Mouse (Mus musculus) T-helper 17 cell (primary cell): ENCODE results near the gene Hesx1.
"Not testable (repeated sequence)": the region's sequence is repeated elsewhere in the genome, so short reads cannot be mapped to it uniquely, and the experiment has no call there.

ENCODE experiments used
- in situ Hi-C, 2 experiments: fragments of 300-600 bp; cut with MboI, MseI; formaldehyde crosslinking; loops; 1 replicate in 1 of 2; 2 replicates in 1 of 2; pipeline ENCODE4 v1.15.1; 2025; ENCODE audit warnings: high pct_unique_total_duplicates in 2 of 2

Hesx1 gene

DNA sequence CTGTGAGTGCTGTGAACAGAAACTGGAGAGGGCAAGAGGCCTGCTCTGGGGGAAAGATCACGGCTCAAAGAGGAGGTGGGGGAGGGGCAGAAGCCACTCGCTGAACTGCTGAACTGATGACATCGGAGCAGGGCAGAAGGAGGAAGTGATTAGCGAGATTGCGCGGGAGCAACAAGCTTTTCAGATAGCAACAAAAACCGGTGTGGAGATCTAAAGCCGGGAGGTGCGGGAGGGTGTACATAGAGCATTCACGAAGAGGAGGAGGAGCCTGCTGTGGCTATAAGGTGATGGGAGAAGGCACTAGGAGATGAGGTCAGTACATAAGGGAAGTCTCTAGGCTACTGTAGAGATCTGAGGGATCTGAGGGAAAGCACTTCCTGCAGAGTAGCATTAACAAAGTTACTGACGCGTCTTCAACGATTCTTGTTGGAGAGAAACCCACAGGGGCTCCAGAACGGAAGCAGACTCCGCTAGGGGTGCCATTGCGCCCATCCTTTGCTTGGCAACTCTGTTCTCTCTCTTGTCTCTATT lies at the start of gene Hesx1:
Hesx1 (plus strand) TSS at position 206 of the 531 bp plus-strand sequence.
- in situ Hi-C loops, result no loop called here

DNA sequence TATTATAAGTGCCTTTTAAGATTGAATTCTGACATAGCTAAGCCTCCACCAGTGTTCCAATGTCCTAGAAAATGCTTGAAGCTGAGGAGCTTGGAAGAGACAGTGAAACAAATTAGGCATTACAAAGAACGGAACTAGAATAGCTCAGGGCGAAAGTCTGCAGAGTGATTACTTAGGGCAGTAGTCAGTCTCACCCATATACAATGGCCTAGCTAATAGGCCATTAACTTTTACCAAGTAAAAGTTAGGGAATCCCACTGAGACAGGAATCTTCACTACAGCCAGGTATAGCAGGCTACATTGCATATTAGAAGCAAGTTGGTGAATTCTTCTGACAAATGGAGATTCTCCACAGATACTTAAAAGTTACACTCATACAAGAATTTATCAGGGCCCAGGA lies 38.1 kb upstream of the Hesx1 start:
- in situ Hi-C loops, result not testable (repeated sequence)

DNA sequence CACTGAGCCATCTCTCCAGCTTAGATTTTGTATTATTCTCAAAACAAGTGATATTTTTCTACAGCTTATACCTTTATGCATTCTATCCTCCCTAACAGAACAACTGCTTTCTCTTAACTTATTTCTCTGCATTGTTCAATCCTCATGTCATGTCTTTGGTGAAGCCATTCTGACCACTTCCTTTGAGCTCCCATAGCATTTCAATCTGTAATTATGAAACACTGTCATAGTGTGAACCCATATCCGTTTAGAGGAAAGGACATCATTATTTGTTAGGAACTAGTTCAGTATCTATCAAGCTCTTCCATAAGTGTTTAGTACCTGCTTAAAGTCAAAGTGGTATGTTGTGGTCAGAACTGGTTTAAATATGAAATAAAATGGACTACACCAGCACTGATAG lies 33.7 kb upstream of the Hesx1 start:
- in situ Hi-C loops, result no loop called here

DNA sequence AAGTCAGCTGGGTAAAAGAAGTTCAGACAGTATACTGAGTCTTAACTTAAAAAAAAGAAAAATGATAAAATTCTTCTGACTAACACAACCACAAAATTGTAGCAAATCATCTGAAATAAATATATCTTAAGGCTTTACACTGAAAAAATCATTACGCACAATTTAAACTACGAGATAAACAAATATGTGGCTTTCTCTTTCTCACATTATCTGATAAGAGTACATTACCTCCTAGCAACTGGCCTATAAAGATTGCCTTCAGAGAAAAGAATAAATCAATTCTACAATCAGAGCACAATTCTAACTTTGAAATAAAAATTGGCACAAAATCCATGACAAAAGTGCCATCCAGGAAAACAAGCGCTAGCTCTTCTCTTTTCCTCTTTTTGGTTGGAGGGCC lies 25.1 kb upstream of the Hesx1 start:
- in situ Hi-C loops, result loop anchor here in 1 of 2 experiments (5.0 kb wide), 1 partner anchor 37 kb away; no protein-coding TSS in a partner anchor

DNA sequence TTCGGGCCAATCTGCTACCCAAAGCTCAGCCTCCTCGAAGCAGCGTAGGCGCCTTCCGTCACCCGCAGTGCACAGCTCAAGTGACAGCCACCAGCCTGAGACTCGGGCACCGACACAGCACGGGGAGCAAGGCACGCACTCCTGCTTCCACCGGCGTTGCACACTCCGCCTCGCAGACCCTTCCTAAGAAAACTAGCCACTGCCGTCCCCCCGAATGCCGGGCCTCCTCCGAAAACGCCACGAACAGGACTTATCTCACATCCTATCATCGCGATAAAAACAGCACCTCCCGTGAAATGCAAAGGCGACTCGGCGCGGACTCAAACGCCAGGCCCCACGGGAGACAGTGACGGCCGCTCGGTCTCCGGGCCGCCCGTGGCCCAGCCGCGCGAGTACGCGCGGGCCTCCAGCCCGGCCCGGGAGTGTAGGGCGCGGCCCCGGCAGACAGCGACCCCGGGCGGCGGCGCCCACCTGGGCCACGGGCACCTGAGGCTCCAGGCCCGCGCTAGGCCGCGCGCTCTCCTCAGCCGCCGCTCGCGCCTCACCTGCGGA lies 24.3 kb upstream of the Hesx1 start:
- in situ Hi-C loops, result loop anchor here in 1 of 2 experiments (5.0 kb wide), 1 partner anchor 38 kb away; no protein-coding TSS in a partner anchor

DNA sequence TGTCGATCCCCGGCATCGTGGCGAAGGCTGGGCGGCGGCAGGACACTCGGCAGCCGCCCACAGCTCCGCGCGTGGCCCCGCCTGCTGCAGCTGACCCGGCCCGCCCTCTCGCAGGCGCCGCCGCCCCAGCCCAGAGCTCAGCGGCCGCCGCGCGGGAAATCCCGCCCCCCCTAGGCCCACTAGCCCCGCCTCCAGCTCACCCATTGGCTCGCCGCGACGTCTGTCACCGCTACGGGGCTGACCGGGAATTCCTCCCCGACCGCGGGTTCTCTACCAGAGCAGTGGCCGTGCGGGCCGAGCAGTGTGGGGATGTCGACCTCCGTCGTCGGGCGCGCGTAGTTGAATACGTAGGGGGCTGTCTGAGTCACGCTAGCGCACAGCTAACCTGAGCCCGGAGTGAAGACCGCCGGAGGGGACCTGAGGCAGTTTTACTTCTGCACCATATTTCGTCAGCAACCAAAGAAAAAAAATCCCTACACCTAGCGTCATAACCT lies 23.7 kb upstream of the Hesx1 start:
- in situ Hi-C loops, result no loop called here

DNA sequence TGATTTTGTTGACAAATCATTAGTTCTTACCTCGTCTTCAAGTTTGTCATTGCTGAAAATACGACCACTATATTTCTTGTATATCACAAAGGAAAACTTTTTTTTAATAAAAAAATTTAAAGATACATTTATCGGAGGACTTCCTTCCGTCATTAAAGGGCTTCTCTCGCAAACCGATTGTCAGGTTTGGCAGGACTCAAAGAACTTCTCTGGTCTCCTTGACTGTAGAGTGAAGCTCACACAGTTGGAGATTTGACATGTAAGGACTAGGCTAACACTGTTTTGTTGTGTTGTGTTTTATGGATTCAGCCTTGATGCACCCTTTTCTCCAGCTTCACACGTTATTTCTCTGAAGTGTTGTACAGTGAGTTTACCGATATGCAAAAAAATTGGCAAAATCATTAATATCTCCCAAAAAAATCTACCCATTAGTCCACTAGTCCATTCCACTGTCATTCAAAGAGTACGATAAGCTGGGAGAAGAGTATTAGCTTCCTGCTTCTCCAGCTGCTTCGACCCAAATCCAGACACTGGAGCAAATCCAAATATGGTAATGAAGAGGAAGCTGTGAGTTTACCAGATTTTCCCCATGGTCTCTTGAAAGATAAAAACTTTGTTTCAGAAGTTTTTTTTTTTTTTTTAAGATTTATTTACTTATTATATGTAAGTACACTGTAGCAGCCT lies 23.0 kb upstream of the Hesx1 start, which contains the start of gene Appl1:
Appl1 (minus strand) TSS at position 127 of the 684 bp plus-strand sequence.
- in situ Hi-C loops, result no loop called here

DNA sequence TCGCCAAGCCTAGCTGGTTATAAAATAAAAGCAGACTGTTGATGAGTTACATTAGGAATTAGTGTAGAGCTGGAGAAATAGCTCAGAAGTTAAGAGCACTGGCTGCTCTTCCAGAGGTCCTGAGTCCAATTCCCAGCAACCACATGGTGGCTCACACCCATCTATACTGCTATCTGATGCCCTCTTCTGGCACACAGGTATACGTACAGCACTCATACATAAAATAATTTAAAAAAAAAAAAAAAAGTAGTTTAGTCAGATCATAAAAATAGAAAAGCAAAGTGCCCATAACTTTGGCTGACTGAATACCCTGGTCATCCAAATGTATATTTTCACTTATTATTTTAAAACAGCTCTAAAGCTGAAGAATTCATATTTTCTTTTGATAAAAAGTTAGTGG lies 21.1 kb upstream of the Hesx1 start:
- in situ Hi-C loops, result no loop called here

DNA sequence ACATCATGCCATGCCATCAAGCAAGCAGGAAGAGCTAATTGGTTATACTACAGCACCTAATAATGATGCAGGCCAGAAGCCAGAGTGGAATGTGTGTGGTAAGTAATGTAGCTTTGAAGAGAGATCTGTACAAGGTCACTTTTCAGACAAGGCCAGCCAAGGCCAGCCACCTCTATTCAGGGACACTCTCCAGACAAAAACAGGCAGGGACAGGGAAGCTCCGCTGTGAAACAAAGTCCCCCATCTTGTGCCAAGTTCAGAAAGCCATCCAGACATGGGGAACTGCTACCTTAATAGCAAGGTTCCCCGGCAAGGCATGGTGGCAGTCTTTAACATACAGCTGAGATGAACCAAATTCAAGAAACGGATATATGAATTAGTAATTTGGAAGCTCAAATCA lies 18.7 kb upstream of the Hesx1 start:
- in situ Hi-C loops, result no loop called here

DNA sequence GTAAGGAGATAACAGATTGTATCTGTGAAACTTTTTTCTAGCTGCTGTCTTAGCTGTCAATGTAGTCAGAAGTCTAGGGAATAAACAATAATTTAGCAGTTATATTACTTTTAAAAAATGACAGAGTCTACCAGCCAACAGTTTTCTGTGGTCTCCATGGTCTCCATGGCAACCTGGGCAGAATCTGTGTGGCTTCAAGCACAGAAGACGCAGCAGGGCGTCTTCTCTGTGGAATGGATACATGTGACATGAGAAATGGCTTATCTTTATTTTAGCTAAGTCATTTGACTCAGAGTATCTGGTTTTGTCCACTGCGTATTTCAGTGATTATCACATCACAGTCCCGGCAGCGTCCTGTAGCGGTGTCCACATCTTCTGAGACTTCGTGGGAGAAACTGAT lies 18.0 kb upstream of the Hesx1 start:
- in situ Hi-C loops, result no loop called here

DNA sequence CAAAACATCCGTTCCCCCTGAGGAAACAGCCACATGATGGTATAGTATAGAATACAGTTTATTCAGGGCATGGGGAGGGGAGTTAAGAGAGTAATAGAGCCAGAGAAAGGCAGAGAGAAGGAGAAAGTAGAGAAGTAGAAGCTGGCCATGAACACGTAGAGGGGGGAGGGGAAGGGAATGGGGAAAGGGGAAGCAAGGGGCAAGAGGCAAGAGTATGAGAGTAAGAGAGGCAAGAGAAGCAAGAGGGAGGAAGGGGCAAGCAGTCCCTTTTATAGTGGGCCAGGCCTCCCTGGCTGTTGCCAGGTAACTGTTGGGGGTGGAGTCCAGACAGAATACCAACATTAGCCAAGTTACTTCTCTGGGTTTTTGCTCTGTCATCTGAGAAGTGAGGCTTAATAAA lies 16.7 kb upstream of the Hesx1 start:
- in situ Hi-C loops, result no loop called here

DNA sequence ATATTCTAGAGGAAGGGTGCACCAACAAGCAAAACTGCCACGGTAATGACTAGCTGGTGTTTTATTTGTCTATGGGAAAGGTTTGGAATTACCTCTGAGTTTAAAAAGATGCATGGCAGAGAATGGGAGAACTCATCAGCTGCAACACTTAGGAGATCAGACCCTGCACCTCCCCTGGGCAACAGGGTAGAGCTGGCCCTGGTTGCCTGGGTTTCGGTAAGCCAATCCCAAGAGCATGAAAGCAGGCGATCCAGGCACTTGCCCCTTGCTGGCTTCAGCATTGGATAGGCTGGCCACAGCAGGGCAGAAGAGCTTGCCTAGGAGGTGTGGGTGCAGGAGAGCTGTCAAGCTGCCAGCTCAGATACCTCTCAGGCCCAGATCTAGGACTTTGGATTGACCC lies 14.4 kb upstream of the Hesx1 start:
- in situ Hi-C loops, result no loop called here

DNA sequence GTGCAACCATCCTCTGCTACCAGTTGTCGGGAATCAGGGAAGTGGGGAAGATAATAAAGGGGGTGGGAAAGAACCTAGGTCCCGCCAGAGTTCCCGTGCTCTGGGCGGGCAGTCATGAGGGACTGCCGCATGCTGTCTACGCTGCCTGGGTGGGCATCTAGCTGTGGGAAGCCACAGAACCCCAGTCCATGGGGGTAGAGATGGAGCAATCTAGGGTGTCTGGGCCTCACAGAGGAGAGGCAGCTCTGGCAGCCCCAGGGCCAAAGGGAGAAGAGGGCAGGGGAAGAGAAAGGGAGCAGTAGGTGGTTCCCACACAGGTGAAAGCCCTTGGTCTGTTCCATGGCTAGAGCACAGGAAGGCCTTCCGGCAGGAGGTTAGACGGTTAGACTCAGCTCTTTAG lies 13.2 kb upstream of the Hesx1 start:
- in situ Hi-C loops, result no loop called here

DNA sequence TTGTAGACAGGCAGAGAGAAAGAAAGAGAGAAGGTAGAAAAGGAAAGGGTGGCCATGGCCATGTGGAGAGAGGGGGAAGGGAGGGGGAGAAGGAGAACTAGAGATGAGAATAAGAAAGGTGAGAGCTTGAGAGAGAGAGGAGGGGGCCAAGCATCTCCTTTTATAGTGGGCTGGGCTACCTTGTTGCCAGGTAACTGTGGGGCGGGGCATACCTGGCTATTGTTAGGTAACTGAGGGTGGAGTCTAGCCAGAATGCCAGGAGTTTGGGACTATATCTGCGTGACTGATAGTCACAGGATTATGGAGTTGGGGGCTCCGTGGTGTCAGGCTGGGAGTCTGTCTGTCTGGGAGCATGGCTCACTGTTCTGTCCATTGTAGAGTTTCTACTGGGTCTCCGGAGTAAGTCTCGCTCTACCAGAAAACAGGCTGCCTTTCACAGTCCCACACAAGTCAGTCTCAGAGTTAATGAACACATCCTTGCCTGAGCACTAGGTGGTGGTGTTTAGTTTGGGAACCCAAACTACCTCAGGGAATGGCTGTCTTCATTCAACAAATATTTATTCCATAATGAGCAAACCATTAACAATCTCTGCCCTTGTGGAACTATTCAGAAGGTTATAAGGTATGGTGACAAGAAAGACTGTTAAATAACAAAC lies 12.6 kb upstream of the Hesx1 start:
- in situ Hi-C loops, result no loop called here

DNA sequence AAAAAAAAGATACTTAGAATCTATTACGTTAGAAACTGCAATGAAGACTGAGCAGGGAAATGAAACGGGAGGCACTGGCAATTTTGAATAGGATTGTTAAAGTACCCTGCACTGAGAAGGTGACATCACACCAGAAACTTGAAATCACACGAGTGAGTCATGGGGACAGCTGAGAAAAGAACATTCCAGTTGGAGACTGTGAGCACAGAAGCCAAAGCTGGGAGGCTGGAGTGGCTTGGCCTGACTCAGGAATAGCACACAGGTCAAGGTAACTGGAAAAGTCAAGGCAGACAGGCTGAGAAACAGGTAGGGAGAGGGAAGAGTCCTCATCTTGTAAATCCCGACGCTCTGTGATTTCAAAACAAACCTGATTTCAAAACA lies 12.1 kb upstream of the Hesx1 start:
- in situ Hi-C loops, result no loop called here

DNA sequence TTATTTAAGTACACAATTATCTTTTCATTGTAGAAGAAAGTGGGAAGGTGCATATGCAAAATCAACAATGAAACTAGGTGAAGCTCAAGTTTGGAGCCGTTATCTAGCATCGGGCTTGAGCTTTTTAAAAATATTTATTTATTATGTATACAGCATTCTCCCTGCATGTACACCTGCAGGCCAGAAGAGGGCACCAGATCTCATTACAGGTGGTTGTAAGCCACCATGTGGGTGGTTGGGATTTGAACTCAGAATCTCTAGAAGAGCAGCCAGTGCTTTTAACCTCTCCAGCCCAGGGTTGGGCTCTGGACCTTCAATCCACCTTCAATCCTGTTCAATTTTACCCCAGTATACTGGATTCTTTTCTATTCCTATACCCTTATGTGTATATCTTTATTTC lies 5.5 kb upstream of the Hesx1 start:
- in situ Hi-C loops, result loop anchor here in 1 of 2 experiments (5.0 kb wide), 1 partner anchor 34 kb away; no protein-coding TSS in a partner anchor

DNA sequence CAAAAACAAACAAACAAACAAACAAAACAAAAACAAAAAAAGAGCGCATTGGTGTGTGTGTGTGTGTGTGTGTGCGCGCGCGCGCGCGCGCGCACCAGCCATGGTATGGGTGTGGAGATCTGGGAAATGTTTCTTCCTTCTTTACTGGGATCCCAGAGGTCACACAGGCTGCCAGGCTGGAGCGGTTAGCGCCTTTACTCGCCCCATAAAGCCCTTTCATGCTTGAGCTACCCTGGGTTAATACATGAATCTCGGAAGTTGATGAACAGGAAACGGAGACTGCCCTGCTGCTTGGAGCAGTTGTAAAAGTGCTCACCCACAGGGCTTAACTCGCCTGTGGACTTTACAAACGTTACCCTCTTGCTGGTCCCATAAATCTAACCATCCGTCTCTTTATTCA lies 2.6 kb upstream of the Hesx1 start:
- in situ Hi-C loops, result no loop called here

DNA sequence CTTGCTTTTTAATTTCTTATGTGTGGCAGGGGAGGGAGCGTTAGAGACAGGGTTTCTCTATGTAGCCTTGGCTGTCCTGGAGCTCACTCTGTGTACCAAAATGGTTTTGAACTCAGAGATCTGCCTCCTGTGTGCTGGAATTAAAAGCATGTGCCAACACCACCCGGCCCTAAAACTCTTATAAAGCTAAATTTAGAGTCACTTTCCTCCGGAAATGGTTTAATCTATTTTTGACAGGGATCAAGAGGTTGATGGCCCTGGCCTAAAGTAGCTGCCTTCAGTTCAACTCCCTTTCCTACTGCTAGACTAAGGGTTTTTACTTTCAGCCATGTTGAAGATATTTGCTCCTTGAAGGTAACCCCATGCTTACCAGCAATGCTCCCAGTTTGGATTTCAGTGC lies 789 bp upstream of the Hesx1 start:
- in situ Hi-C loops, result no loop called here

DNA sequence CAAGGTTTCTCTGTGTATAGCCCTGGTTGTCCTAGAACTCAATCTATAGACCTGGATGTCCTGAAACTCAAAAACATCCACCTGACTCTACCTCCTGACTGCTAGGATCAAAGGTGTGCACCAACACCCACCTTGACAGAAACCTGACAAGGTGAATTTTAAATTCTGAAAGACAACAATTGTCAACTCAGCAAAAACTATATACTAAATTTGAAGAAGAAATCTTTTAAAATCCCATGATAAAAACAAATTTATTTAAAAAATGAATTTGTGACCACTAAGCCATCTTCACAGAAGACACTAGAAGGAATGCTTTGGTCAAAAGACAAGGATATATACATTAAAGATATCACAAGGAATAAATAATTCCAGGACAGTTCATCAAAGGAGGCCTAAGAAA lies 2.0 kb downstream of the Hesx1 start:
- in situ Hi-C loops, result no loop called here

DNA sequence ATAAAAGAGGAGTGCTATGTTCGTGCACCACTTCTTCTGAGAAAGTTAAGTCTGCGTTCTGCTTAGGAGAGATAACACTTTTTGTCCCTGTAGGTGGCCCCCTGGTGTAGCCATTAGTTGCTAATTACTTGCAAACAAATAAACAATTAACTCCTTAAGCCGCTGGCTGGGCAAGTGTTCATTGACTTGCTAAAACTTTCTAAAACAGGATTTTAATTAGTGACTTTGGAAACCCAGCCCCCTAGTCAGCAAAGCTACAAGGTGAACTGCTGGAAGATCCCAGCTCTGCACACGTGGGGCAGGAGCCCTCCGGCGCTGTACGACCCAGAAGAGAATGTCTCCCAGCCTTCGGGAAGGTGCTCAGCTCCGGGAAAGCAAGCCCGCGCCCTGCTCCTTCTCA lies 6.2 kb downstream of the Hesx1 start:
- in situ Hi-C loops, result no loop called here

DNA sequence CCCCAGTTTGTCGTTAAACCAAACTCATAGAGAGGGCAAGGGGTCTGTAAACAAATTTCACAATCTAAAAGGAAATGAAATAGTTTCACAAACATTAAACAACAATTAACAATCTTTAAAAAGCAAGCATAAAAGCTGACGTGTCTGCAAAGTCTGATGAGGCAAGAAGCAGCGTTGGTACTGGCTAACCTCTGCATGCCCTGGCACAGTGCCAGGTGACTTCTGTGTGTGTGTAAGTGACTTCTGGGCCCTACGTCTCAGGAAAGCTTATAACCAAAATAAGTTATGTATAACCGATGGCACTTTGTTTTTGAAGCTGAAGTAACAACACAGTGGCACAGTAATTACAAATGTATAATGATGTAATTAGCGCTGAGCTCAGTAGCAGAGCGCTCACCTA lies 10.7 kb downstream of the Hesx1 start:
- in situ Hi-C loops, result no loop called here

DNA sequence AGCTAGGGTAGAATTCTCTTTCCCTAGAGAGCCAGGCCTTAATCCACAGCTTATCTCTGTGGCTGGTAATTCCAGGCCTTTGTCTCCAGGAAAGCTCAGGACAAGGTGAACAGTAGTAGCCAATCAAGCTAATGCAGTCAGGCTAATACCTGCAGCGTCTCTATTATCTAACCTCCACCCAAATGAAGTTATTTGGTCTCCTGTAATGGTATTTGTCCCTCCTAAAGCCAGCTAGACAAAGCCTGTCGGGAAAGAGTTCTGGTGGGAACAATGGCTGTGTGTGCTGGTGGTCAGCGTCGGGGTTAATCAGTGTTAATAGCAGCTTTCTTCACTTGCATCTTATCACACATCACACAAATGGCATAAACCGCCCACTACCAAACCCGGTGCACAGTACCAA lies 11.7 kb downstream of the Hesx1 start:
- in situ Hi-C loops, result no loop called here

DNA sequence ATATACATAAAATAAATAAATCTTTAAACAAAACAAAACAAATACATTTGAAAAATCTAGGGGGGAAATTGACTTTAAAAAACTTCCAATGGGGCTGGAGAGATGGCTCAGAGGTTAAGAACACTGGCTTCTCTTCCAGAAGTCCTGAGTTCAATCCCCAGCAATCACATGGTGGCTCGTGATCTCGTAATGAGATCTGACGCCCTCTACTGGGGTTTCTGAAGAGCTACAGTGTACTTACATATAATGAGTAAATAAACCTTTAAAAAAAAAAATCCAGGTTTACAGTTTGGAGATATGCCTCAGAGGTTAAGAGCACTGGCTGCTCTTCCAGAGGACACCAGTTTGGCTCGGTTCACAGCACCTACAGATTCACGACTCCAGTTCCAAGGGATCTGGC lies 17.3 kb downstream of the Hesx1 start:
- in situ Hi-C loops, result no loop called here
